Mouse (Mus musculus) heart, embryonic 15.5 days (tissue): Measurements from ENCODE around the gene Erc2. TPM values are rescaled to one million over a fixed set of nuclear protein-coding genes. Genes with fewer than 3 reads are reported as not detected.

Source experiments
- ATAC-seq: fragments of 200-750 bp; cut with Nextera tagmentation; replicated peaks from 2 replicates; pipeline ENCODE4 v1.8.0; 2017; ENCODE audit warnings: low read depth, moderate TSS enrichment; ENCODE audit not compliant: insufficient number of reproducible peaks, insufficient read depth, low FRiP score
- H3K27ac ChIP-seq: fragments of 300-500 bp; sonication (generic); 2 replicates; pipeline ENCODE4 v1.5.1; 2015; ENCODE audit warnings: mild to moderate bottlenecking, inconsistent platforms
- H3K27me3 ChIP-seq: fragments of 300-500 bp; sonication (generic); 2 replicates; pipeline ENCODE4 v1.6.1; 2015; ENCODE audit warnings: inconsistent platforms
- H3K36me3 ChIP-seq: fragments of 300-500 bp; sonication (generic); 2 replicates; pipeline ENCODE4 v1.6.1; 2015; ENCODE audit warnings: mild to moderate bottlenecking, inconsistent platforms
- H3K4me1 ChIP-seq: fragments of 300-500 bp; sonication (generic); replicated peaks from 2 replicates; pipeline ENCODE4 v1.6.1; 2015; ENCODE audit warnings: inconsistent platforms
- H3K4me2 ChIP-seq: fragments of 300-500 bp; sonication (generic); 2 replicates; pipeline ENCODE4 v1.6.1; 2015; ENCODE audit warnings: inconsistent platforms, mild to moderate bottlenecking, moderate library complexity
- H3K4me3 ChIP-seq: fragments of 300-500 bp; sonication (generic); 2 replicates; pipeline ENCODE4 v1.5.1; 2015; ENCODE audit warnings: mild to moderate bottlenecking, inconsistent platforms
- H3K9ac ChIP-seq: fragments of 300-500 bp; sonication (generic); 2 replicates; pipeline ENCODE4 v1.6.1; 2015; ENCODE audit warnings: mild to moderate bottlenecking, inconsistent platforms
- H3K9me3 ChIP-seq: fragments of 300-500 bp; sonication (generic); replicated peaks from 2 replicates; pipeline ENCODE4 v1.6.1; 2016; ENCODE audit warnings: inconsistent platforms
- WGBS: fragments of 180-500 bp; shearing (Covaris S2); methylation state at CpG from one replicate; pipeline ENCODE4 v1.1.7; 2015; ENCODE audit warnings: mixed read lengths; 5-methylcytosine and 5-hydroxymethylcytosine counted together
- polyA plus RNA-seq: library from polyadenylated mRNA; unstranded; fragments of >200 nt; fragmentation: Nextera tagmentation; extraction: Ambion mirVana; gene quantifications from 2 replicates; pipeline ENCODE4 v1.2.1, GENCODE M21; 2015

Erc2 gene
- polyA plus RNA-seq, 1 experiment from 2014 or later = 2.2 TPM

DNA sequence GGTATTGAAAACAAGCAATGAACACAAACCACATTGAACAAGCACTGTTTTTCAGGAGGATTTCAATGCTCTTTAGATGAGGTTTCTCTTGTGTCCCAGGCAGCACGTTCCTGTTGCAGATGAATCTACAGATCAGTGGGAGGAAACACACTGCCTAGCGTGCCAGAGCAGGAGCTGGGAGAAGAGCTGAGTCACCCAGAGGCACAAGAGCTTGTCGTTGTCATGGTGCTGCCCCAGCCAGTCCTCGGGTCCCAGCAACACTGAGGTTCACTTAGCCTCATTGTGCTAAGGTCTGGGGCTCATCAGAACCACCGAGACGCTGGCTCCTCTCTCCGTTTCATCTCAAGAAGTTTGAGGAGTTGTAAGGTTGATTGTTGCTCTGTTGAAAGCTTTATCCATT is 188.6 kb downstream of the Erc2 start:
- Histone ChIP-seq H3K27me3 (no peaks in the 10 kb centered on the region), H3K9me3 (no peaks in the 10 kb centered on the region), H3K4me3 (no peak overlapping the region), H3K36me3 (no peaks in the 10 kb centered on the region), H3K27ac (no peak overlapping the region), H3K4me2 (no peak overlapping the region), H3K4me1 (0 out of 2 replicates have a peak, but pooled peaks cover 2% of the 10 kb centered on the region), H3K9ac (no peak overlapping the region)
- 19% methylated on average over 7 of the region's 7 CpGs for WGBS
- ATAC-seq = no peak

DNA sequence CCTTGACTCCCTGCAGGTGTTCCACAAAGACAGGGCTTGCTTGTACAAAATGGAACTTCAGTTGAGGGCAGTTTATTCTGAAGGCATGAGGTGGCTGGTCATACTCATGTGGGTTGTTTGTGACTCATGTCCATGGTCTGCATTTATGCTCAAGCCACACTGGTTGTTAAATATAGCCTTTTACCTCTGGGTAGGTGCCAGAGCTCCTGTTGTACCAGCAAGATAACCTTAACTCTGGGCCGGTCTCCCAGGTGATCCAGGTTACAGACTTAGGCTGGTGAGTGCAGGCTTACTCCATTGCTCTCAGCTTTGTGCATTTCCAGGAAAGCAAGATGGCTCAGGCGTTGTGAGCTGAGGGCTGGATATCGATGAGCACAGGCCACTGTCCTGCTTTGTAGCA is 189.4 kb downstream of the Erc2 start:
- no peaks in the 10 kb centered on the region for H3K9me3 ChIP-seq
- H3K27me3 ChIP-seq = no peaks in the 10 kb centered on the region
- no peak overlapping the region for H3K4me2 ChIP-seq
- H3K4me1 ChIP-seq = 0 out of 2 replicates have a peak, but pooled peaks cover 2% of the 10 kb centered on the region
- ATAC-seq = no peak
- H3K9ac ChIP-seq = no peak overlapping the region
- no peaks in the 10 kb centered on the region for H3K36me3 ChIP-seq
- 77% methylated on average over 3 of the region's 3 CpGs for WGBS
- H3K27ac ChIP-seq = no peak overlapping the region
- H3K4me3 ChIP-seq = no peak overlapping the region

DNA sequence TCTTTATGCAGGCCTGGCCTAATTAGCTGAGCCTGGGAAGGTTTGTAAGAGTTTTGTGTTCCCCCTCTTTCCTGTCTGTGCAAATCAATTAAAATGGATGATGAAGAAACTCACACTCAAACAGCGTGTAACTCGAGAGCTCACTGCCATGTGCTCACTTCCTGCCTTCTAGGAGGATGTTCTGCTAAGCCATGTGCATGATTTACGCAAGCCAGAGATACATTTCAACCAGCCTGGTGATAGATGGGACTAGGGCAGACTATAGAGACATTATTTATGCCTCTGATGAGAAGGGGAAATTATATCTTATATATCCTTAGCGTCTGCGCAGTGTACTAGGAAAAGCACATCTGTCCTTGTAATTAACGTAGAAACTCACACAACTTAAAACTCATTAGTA is 193.5 kb downstream of the Erc2 start:
- H3K4me2 ChIP-seq = no peak overlapping the region
- H3K36me3 ChIP-seq = no peaks in the 10 kb centered on the region
- no peaks in the 10 kb centered on the region for H3K9me3 ChIP-seq
- no peaks in the 10 kb centered on the region for H3K27me3 ChIP-seq
- no peak for ATAC-seq
- no peaks in the 10 kb centered on the region for H3K4me1 ChIP-seq
- 82% methylated on average over 6 of the region's 6 CpGs for WGBS
- no peak overlapping the region for H3K27ac ChIP-seq
- H3K9ac ChIP-seq = no peak overlapping the region
- H3K4me3 ChIP-seq = no peak overlapping the region

DNA sequence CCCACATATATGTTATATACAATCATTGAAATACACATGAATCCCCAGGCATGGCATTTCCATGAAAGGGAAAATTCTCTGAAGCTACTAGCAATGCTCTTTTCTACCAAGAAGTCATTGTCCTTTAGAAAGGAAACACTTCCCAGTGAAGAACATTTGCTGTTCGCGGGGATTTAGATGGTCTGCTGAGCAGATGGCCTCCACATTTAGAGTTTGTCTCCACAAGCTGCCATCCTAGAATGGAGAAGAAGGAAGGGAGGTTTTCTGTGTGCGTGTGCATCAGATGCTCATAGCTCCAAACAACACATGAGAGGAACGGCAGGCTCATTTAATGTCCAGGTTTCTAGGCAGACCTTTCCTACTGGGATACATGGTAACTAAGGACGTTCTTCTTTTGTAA is 196.8 kb downstream of the Erc2 start:
- H3K4me2 ChIP-seq = no peak overlapping the region
- no peaks in the 10 kb centered on the region for H3K36me3 ChIP-seq
- no peak overlapping the region for H3K9ac ChIP-seq
- 0 out of 2 replicates have a peak, but pooled peaks cover 6% of the 10 kb centered on the region for H3K4me1 ChIP-seq
- WGBS = 91% methylated on average over 5 of the region's 5 CpGs
- no peaks in the 10 kb centered on the region for H3K9me3 ChIP-seq
- H3K27me3 ChIP-seq = no peaks in the 10 kb centered on the region
- ATAC-seq = no peak
- no peak overlapping the region for H3K27ac ChIP-seq
- H3K4me3 ChIP-seq = no peak overlapping the region

DNA sequence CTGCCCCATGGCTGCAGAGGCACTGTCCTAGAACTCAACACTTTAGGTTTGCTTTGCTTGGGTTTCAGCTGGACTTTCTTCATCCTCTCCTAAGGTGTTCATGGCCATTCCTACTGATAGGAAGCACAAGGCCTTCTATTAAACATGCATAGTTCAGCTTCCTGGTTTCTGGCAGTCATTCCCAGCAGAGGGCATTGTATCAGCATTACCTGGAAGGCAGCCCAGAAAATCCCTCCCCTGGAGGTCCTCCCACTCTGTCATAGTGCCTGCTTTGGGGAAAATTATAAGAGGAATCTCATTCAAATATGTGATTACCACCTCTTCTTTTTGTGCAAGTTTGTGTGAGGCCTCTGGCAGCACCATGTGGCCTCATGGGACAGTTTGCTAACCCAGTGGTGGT is 199.6 kb downstream of the Erc2 start:
- no peaks in the 10 kb centered on the region for H3K9me3 ChIP-seq
- H3K27me3 ChIP-seq = no peaks in the 10 kb centered on the region
- no peak overlapping the region for H3K27ac ChIP-seq
- H3K4me3 ChIP-seq = no peak overlapping the region
- no peak for ATAC-seq
- H3K36me3 ChIP-seq = no peaks in the 10 kb centered on the region
- H3K4me2 ChIP-seq = no peak overlapping the region
- H3K4me1 ChIP-seq = 0 out of 2 replicates have a peak, but pooled peaks cover 6% of the 10 kb centered on the region
- no peak overlapping the region for H3K9ac ChIP-seq

DNA sequence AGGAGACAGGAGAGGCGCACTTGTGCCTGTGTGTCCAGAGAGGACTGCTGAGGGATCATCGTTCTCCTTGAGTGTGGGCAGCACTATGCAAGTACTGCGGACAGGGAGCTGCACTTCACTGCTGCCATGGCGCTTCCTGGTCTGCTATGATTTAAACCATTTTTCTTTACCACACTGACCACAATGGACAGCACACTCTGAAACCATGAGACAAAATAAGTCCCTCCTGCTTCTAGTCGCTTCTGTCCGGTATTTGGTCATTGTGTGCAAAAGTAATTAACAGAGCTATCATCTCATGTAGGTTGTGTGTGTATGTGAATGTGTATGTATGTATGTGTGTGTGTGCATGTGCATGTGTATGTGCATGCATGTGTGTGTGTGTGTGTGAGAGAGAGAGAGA is 200.3 kb downstream of the Erc2 start:
- H3K4me3 ChIP-seq = no peak overlapping the region
- WGBS = 91% methylated on average over 6 of the region's 6 CpGs
- H3K36me3 ChIP-seq = no peaks in the 10 kb centered on the region
- H3K4me1 ChIP-seq = 0 out of 2 replicates have a peak, but pooled peaks cover 6% of the 10 kb centered on the region
- H3K27ac ChIP-seq = no peak overlapping the region
- H3K27me3 ChIP-seq = no peaks in the 10 kb centered on the region
- no peak overlapping the region for H3K4me2 ChIP-seq
- H3K9me3 ChIP-seq = no peaks in the 10 kb centered on the region
- no peak overlapping the region for H3K9ac ChIP-seq
- no peak for ATAC-seq

DNA sequence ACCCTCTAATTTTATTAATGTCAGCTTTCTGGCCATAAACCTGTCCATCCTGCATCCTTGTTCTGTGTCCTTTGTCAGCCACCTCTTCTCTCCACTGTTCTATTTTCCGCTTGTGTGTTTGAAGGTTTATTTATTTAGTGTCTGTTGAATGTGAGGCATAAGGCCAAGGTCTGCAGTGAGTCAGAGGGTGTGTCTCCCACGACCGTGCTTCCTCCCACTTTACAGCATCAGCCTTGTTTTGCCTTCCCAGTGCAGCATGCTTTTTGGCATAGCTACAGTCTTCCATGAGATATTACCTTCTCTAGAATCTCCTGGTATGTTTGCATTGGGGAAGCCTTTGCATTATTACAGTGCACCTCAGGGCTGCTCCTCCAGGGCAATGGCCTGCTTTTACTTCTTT is 200.8 kb downstream of the Erc2 start:
- Histone ChIP-seq H3K4me2 (no peak overlapping the region), H3K9ac (no peak overlapping the region), H3K4me3 (no peak overlapping the region), H3K27ac (no peak overlapping the region), H3K9me3 (no peaks in the 10 kb centered on the region), H3K27me3 (no peaks in the 10 kb centered on the region), H3K4me1 (0 out of 2 replicates have a peak, but pooled peaks cover 6% of the 10 kb centered on the region), H3K36me3 (no peaks in the 10 kb centered on the region)
- no peak for ATAC-seq
- 23% methylated on average over 3 of the region's 3 CpGs for WGBS

DNA sequence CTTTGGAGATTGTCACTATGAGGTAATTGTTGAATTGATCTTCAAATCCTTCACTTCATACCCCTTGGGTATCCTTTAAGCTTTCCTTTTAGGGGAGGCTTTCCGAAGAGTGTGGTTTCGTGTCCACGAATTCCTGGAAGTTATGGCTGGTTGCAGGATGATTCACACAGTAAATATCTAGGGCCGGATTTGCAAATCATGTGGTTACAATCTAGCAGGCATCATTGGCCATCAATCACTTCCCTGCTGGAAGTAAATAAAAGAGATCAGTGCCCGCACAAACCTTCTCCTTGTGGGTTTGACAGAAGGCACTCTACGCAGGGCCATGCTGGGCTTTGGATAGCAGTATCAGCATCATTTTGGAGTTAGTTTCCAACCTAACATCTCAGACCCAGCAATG is 201.7 kb downstream of the Erc2 start:
- no peak overlapping the region for H3K27ac ChIP-seq
- H3K9me3 ChIP-seq = no peaks in the 10 kb centered on the region
- no peaks in the 10 kb centered on the region for H3K36me3 ChIP-seq
- 83% methylated on average over 6 of the region's 6 CpGs for WGBS
- H3K27me3 ChIP-seq = no peaks in the 10 kb centered on the region
- no peak for ATAC-seq
- H3K4me3 ChIP-seq = no peak overlapping the region
- 0 out of 2 replicates have a peak, but pooled peaks cover 6% of the 10 kb centered on the region for H3K4me1 ChIP-seq
- H3K4me2 ChIP-seq = no peak overlapping the region
- no peak overlapping the region for H3K9ac ChIP-seq

DNA sequence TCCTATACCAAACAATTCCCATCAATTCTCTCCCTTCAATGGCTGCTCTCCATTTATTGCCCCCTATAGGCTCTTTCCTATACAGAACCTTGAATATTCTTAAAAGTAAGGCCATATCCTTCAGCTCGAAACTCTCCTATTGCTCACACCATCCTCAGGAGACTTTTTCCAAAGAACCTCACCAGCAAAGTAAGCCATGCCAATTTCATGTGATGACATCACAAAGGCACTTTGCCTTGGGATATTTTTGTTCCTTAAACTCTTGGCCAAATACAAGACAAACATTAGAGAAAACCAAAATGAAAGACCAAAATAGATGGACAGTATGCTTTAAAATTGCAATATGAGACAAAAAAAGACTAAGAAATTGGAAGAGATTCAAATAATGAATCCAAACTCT is 204.6 kb downstream of the Erc2 start:
- Histone ChIP-seq H3K27me3 (no peaks in the 10 kb centered on the region), H3K4me2 (no peak overlapping the region), H3K4me1 (0 out of 2 replicates have a peak, but pooled peaks cover 4% of the 10 kb centered on the region), H3K9me3 (no peaks in the 10 kb centered on the region), H3K27ac (no peak overlapping the region), H3K4me3 (no peak overlapping the region), H3K36me3 (no peaks in the 10 kb centered on the region), H3K9ac (no peak overlapping the region)
- 83% methylated on average over 1 of the region's 1 CpGs for WGBS
- no peak for ATAC-seq

DNA sequence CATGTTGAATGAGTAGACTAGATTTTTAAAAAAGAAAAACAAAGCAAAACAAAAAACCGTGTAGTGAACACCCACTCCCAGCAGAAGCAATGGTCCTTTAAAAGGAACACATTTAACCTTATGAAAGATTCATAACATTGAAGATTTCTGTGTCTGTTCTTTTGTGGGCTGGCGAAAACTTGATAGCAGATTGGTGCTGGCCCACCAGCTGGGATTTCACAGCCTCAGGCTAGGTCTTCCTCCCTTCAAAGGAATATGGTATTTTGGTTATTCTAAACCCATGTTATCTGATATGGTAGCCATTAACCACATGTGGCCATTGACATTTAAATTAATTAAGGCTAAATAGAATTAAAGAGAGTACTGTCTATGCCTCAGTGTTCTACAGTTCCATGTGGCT is 205.9 kb downstream of the Erc2 start:
- Histone ChIP-seq H3K4me2 (no peak overlapping the region), H3K27ac (no peak overlapping the region), H3K9ac (no peak overlapping the region), H3K4me1 (0 out of 2 replicates have a peak, but pooled peaks cover 2% of the 10 kb centered on the region), H3K4me3 (no peak overlapping the region), H3K36me3 (no peaks in the 10 kb centered on the region), H3K9me3 (no peaks in the 10 kb centered on the region), H3K27me3 (no peaks in the 10 kb centered on the region)
- no peak for ATAC-seq
- WGBS = 74% methylated on average over 2 of the region's 2 CpGs

DNA sequence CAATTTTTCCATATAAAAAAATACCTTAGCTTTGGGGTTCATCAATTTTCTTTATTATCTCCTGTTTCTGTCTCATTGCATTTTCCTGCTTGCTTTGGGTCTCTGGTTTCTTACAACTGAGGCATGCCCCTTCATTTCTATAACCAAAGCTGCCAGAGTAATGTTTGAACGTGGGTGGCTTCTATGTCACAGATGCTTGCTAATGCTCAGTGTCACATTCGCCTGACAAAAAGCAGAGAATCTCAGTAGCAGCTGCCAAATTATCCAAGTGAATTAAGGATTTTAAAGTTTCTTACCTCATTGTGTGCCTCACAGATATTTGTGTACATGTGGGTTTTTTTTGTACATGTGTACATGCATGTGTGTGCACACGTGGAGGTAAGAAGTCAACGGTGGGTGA is 210.0 kb downstream of the Erc2 start:
- WGBS = 77% methylated on average over 4 of the region's 4 CpGs
- ATAC-seq = no peak
- Histone ChIP-seq H3K4me1 (no peaks in the 10 kb centered on the region), H3K36me3 (no peaks in the 10 kb centered on the region), H3K27ac (no peak overlapping the region), H3K9ac (no peak overlapping the region), H3K27me3 (no peaks in the 10 kb centered on the region), H3K4me2 (no peak overlapping the region), H3K9me3 (no peaks in the 10 kb centered on the region), H3K4me3 (no peak overlapping the region)

DNA sequence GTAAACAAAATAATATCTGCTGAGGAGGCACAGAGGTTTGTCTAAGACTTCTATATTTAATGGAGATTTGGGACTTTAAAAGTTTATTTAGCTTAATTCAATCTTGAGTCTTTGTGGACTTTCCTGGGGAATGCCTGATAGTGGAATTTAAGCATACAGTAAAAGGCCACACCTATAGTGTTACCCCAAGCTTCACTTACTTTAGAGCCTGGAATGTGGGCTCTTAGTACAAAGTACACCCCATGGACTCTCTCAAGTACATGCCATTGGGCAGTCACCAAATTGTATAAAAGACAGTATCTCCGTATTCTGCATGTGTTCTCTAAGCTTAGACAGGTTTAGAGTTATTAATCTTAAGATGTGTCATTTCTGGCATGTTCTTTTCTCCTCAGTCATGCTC is 213.1 kb downstream of the Erc2 start:
- H3K27ac ChIP-seq = no peak overlapping the region
- H3K4me2 ChIP-seq = no peak overlapping the region
- no peak for ATAC-seq
- no peak overlapping the region for H3K4me3 ChIP-seq
- H3K4me1 ChIP-seq = no peaks in the 10 kb centered on the region
- H3K27me3 ChIP-seq = no peaks in the 10 kb centered on the region
- WGBS = 87% methylated on average over 1 of the region's 1 CpGs
- no peaks in the 10 kb centered on the region for H3K9me3 ChIP-seq
- no peak overlapping the region for H3K9ac ChIP-seq
- H3K36me3 ChIP-seq = no peaks in the 10 kb centered on the region
